Mouse (Mus musculus) lung, postnatal 0 days (tissue): Measurements from ENCODE around the gene Gm13696. TPM values are rescaled to one million over a fixed set of nuclear protein-coding genes. Genes with fewer than 3 reads are reported as not detected.
"Not testable (repeated sequence)": the region's sequence is repeated elsewhere in the genome, so short reads cannot be mapped to it uniquely, and the experiment has no call there.

Source experiments
- ATAC-seq: fragments of 200-750 bp; cut with Nextera tagmentation; 2 replicates; pipeline ENCODE4 v1.8.0; 2017; ENCODE audit warnings: moderate library complexity
- DNase-seq: peaks from one replicate; pipeline ENCODE4 v3.0.0-alpha.2; 2016; ENCODE audit warnings: low spot score
- H3K27ac ChIP-seq: fragments of 300-500 bp; sonication (generic); 2 replicates; pipeline ENCODE4 v1.5.1; 2014; ENCODE audit warnings: antibody characterized with exemption, mild to moderate bottlenecking, low read length, mixed read lengths
- H3K27me3 ChIP-seq: fragments of 300-500 bp; sonication (generic); replicated peaks from 2 replicates; pipeline ENCODE4 v1.6.1; 2014; ENCODE audit warnings: low read length, mixed read lengths; ENCODE audit not compliant: insufficient read depth
- H3K36me3 ChIP-seq: fragments of 300-500 bp; sonication (generic); 2 replicates; pipeline ENCODE4 v1.6.1; 2014; ENCODE audit warnings: low read length, mixed read lengths; ENCODE audit not compliant: insufficient read depth
- H3K4me1 ChIP-seq: fragments of 300-500 bp; sonication (generic); 2 replicates; pipeline ENCODE4 v1.6.1; 2014; ENCODE audit warnings: antibody characterized with exemption, low read depth, low read length, mixed read lengths; ENCODE audit not compliant: insufficient read depth
- H3K4me2 ChIP-seq: fragments of 300-500 bp; sonication (generic); replicated peaks from 2 replicates; pipeline ENCODE4 v1.6.1; 2014; ENCODE audit warnings: low read depth, mild to moderate bottlenecking, low read length, moderate library complexity, mixed read lengths
- H3K4me3 ChIP-seq: fragments of 300-500 bp; sonication (generic); 2 replicates; pipeline ENCODE4 v1.5.1; 2014; ENCODE audit warnings: low read depth, low read length
- H3K9ac ChIP-seq: fragments of 300-500 bp; sonication (generic); replicated peaks from 2 replicates; pipeline ENCODE4 v1.6.1; 2014; ENCODE audit warnings: low read depth, mild to moderate bottlenecking
- H3K9me3 ChIP-seq: fragments of 300-500 bp; sonication (generic); 2 replicates; pipeline ENCODE4 v1.6.1; 2016; ENCODE audit warnings: low read length, mixed read lengths
- CTCF ChIP-seq: IDR thresholded peaks from 2 replicates; pipeline ENCODE4 v1.5.1; 2016; ENCODE audit warnings: antibody characterized with exemption, mild to moderate bottlenecking
- EP300 ChIP-seq: IDR thresholded peaks from 2 replicates; pipeline ENCODE4 v1.6.1; 2016; ENCODE audit warnings: antibody characterized with exemption, mild to moderate bottlenecking, control low read depth
- WGBS: fragments of 180-500 bp; shearing (Covaris S2); extraction: QIAGEN DNeasy Blood & Tissue Kit; methylation state at CpG from one replicate; pipeline ENCODE4 v1.1.7; 2014; 5-methylcytosine and 5-hydroxymethylcytosine counted together
- polyA plus RNA-seq: library from polyadenylated mRNA; unstranded; fragments of >200 nt; fragmentation: Nextera tagmentation; extraction: Ambion mirVana; gene quantifications from 2 replicates; pipeline ENCODE4 v1.2.1, GENCODE M21; 2015

Gene Gm13696
- polyA plus RNA-seq, 1 experiment from 2014 or later, result not detected

DNA sequence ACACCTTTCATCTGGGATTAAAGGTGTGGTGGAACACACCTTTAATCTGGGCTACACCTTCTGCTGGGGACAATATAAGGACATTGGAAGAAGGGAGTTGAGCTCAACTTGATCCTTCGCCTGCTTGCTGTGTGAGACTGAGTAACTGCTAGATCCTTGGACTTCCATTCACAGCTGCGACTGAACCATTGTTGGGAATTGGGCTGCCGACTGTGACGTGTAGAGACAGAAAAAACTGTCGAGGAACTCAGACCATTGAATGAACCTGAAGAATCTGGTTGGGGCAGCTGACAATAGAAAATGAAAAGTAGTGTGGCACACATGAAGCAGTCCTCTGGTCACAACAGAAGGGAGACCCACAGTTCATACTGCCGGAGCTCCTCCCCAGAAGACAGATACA is 11.5 kb downstream of the Gm13696 start, which contains the start of gene Gm13697:
Gm13697 (plus strand) TSS at position 301 of the 400 bp plus-strand sequence.
- not testable (repeated sequence) for H3K36me3 ChIP-seq, H3K4me2 ChIP-seq, H3K9me3 ChIP-seq, ATAC-seq, H3K9ac ChIP-seq, DNase-seq, H3K27me3 ChIP-seq, H3K27ac ChIP-seq, H3K4me1 ChIP-seq, H3K4me3 ChIP-seq
- WGBS, result no CpG with 5 or more reads among the region's 6 CpGs

GRCm38 (mm10) chr2:83990253-83990652 is 17.3 kb downstream of the Gm13696 start, which contains the start of gene Gm13691:
Gene Gm13691 (plus strand): TSS chr2:83990553.
- DNase-seq, H3K9me3 ChIP-seq, H3K9ac ChIP-seq, H3K4me3 ChIP-seq, H3K27ac ChIP-seq, H3K27me3 ChIP-seq, ATAC-seq, H3K4me2 ChIP-seq, H3K4me1 ChIP-seq, H3K36me3 ChIP-seq: not testable (repeated sequence)
- no CpG with 5 or more reads among the region's 6 CpGs for WGBS

DNA sequence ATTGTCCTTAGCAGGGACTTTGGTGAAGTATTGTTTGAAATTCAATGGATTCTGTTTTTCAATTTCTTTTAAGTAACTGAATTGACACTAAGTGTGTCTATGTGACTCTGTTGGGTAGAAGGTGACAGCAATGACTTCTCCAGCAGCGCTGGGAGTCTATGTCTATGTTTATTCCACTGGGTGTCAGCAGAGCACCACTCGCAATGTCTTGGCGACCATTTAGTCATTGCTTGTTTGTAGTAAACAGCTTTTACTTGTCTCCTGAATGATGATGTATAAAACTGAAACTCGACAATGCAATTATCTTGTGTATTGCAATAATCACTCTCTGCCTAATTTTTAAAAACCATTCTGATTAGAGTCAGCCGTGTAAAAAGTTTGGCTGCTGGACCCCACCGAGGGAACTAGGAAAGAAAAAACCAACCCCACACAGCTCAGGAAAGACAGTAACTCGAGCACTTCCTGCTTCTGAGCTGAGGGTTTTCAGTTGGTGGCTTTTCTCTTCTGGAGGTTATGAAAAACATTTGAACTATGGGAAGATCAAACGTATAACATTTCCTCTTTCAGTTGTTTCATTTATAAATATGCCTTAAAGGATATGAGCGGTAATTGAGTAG is 20.8 kb downstream of the Gm13696 start:
- DNase-seq (peak; percentile 62), ATAC-seq (peak; percentile 67)
- H3K9me3 ChIP-seq, H3K36me3 ChIP-seq, H3K4me3 ChIP-seq, H3K4me1 ChIP-seq, H3K27me3 ChIP-seq, H3K9ac ChIP-seq, H3K27ac ChIP-seq: not testable (repeated sequence)
- WGBS, result 20% methylated on average over 7 of the region's 9 CpGs
- H3K4me2 ChIP-seq, result peak overlapping the region; percentile 28

DNA sequence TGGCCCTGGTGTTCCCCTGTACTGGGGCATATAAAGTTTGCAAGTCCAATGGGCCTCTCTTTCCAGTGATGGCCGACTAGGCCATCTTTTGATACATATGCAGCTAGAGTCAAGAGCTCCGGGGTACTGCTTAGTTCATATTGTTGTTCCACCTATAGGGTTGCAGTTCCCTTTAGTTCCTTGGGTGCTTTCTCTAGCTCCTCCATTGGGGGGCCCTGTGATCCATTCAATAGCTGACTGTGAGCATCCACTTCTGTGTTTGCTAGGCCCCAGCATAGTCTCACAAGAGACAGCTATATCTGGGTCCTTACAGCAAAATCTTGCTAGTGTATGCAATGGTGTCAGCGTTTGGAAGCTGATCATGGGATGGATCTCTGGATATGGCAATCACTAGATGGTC is 21.6 kb downstream of the Gm13696 start:
- not testable (repeated sequence) for ATAC-seq, H3K36me3 ChIP-seq, H3K9me3 ChIP-seq, H3K4me3 ChIP-seq, H3K27ac ChIP-seq, H3K4me1 ChIP-seq, H3K27me3 ChIP-seq, H3K9ac ChIP-seq, DNase-seq, H3K4me2 ChIP-seq
- no CpG with 5 or more reads among the region's 3 CpGs for WGBS

DNA sequence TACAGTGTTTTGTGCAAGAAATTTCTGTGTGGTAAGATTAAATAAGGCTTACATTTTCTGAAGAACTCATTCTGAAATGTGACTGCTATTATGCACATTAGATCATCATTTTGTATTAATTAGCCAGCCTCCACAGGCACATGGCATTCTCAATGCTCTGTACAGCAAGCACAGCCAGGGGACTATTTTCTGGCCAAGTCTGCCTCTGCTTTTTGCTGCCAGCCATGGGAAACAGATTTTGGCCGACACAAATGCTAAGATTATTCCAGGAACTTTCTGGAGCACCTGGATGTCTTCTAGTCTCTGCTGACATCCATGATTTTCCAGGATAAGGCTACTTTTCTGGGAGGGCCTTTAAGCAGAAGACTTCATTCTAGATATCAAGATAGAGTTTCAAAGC is 36.0 kb downstream of the Gm13696 start:
- H3K4me3 ChIP-seq, result no peak overlapping the region
- no peaks in the 10 kb centered on the region for H3K9me3 ChIP-seq
- no peak overlapping the region for H3K4me2 ChIP-seq
- no peak overlapping the region for H3K27ac ChIP-seq
- H3K9ac ChIP-seq, result no peak overlapping the region
- H3K36me3 ChIP-seq, result no peaks in the 10 kb centered on the region
- whole genome bisulfite sequencing, result 37% methylated on average over 1 of the region's 1 CpGs
- H3K27me3 ChIP-seq, result no peaks in the 10 kb centered on the region
- no peak for ATAC-seq
- no peaks in the 10 kb centered on the region for H3K4me1 ChIP-seq
- no peak for TF ChIP-seq EP300
- no peak for TF ChIP-seq CTCF
- DNase-seq, result no peak

GRCm38 (mm10) chr2:84009818-84010217 is 36.9 kb downstream of the Gm13696 start:
- H3K36me3 ChIP-seq, result no peaks in the 10 kb centered on the region
- ATAC-seq (no peak), DNase-seq (no peak)
- H3K4me3 ChIP-seq, result no peak overlapping the region
- H3K9me3 ChIP-seq, result no peaks in the 10 kb centered on the region
- H3K27me3 ChIP-seq, result no peaks in the 10 kb centered on the region
- no peaks in the 10 kb centered on the region for H3K4me1 ChIP-seq
- no peak for TF ChIP-seq EP300
- TF ChIP-seq CTCF, result no peak
- H3K9ac ChIP-seq, result no peak overlapping the region
- no peak overlapping the region for H3K4me2 ChIP-seq
- 42% methylated on average over 3 of the region's 3 CpGs for WGBS
- no peak overlapping the region for H3K27ac ChIP-seq

DNA sequence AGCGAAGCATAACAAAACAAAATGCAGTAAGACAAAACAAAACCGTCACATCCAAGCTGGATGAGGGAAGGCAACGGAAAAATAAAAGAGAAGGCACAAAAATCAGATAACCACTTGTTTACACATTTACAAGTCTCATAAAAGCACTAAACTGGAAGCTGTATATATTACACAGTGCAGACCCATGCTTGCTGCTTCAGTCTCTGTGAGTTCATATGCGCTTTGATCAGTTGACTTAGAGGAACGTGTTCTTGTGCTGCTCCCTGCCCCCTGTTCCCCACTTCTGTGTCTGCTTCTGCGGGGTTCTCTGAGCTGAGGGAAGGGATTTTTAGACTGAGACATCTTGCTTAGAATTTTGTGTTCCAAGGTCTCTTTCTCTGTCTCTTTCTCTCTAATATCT is 41.6 kb downstream of the Gm13696 start:
- no peaks in the 10 kb centered on the region for H3K27me3 ChIP-seq
- H3K9ac ChIP-seq, result no peak overlapping the region
- ATAC-seq (no peak), DNase-seq (no peak)
- WGBS, result 37% methylated on average over 6 of the region's 6 CpGs
- no peaks in the 10 kb centered on the region for H3K36me3 ChIP-seq
- TF ChIP-seq CTCF, result no peak
- no peak for TF ChIP-seq EP300
- H3K4me1 ChIP-seq, result peaks cover 5% of the 10 kb centered on the region; the same call in 1 of the 2 replicates
- H3K4me2 ChIP-seq, result no peak overlapping the region
- H3K27ac ChIP-seq, result no peak overlapping the region
- no peaks in the 10 kb centered on the region for H3K9me3 ChIP-seq
- H3K4me3 ChIP-seq, result no peak overlapping the region

DNA sequence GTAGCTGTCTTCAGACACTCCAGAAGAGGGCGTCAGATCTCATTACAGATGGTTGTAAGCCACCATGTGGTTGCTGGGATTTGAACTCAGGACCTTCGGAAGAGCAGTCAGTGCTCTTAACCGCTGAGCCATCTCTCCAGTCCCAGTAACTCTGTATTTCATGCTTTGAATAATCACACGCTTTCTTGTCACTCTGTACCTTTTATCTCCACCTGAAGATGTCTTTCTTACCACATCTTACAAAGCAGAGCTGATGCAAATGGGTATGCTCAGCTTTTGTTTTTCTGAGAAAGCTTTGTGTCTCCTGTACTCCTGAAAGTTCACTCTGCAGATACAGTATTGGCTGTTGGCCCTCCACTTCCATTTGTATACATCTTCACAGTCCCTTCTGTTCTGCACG is 43.4 kb downstream of the Gm13696 start:
- H3K4me2 ChIP-seq, ATAC-seq, H3K36me3 ChIP-seq, H3K27me3 ChIP-seq, DNase-seq, H3K9ac ChIP-seq, H3K4me3 ChIP-seq, H3K9me3 ChIP-seq, H3K4me1 ChIP-seq, H3K27ac ChIP-seq: not testable (repeated sequence)
- 80% methylated on average over 4 of the region's 5 CpGs for WGBS
